Mouse (Mus musculus) megakaryocyte, embryonic 14.5 days (primary cell): ENCODE data around the gene Olfr510.

ENCODE experiments used
- FLI1 ChIP-seq: IDR thresholded peaks from 2 replicates; pipeline ENCODE4 v1.6.1; 2012; ENCODE audit warnings: low read length, inconsistent platforms, mixed read lengths
- GATA1 ChIP-seq: IDR thresholded peaks from 3 replicates; pipeline ENCODE4 v1.6.1; 2012; ENCODE audit warnings: mixed read lengths, low read length, inconsistent platforms, borderline replicate concordance

DNA sequence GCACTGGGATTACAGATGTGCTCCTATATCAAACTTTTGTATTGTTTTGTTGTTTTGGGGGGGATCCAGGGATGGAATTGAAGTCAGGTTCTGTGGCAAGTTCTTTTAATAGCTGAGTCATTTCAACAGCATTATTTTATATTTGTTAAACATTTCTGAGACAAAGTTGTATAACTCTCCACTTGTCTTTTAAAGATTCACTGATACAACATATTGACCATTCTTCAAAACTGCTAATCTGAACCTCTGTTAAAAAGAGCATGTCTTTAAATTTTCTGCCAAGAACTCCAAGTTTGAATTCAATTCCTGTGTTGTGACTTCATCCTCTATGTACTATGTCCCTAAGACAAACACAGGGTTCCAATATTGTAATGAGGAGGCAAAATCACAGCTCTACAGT lies 46.8 kb downstream of the Olfr510 start, which contains the start of gene Olfr512:
- TF ChIP-seq GATA1 (no peak), FLI1 (no peak)
